Mouse (Mus musculus): Measurements from ENCODE around the gene Ranbp9. TPM values are rescaled to one million over a fixed set of nuclear protein-coding genes. Genes with fewer than 3 reads are reported as not detected.

Ranbp9 gene
- polyA plus RNA-seq, 1 experiment = 63.5 TPM

DNA sequence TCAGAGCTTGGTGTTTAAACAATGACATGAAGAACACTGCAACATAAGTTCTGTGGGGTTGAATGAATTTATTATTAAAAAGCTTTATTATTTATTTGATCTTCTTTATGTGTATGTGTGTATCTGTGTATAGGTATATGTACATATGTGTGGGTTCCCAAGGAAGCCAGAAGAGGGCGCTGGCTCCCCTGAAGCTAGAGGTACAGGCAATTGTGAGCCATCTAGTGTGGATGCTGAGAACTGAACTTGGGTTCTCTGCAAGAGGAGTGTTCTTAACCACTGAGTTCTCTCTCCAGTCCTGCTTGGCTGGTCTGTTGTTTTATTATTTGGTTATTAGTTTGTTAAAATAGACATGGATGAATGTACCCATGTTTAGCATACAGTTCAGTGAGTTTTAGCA lies 108.2 kb downstream of the Ranbp9 start:
- DNase-seq (ENCODE audit: extremely low spot score in 1 of 2, low spot score in 1 of 2) = no peak

DNA sequence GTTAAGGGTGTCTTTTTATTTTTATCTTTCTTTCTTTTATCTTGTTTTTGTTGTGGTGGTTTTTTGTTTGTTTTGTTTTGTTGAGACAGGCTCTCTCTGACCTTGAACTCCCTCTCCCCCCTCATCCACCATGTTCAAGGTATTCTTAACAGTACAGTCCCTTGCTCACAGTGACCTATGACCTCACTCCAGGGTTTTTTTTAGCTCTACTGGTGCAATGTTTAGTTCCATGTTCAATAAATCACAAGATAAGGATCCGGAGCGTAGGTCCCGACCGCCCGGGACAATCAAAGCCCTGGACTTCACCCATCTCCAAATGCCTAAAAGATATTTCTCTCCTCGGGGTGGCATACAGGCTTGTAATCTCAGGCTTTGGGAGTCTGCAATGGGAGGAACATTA lies 111.0 kb downstream of the Ranbp9 start:
- no peak for DNase-seq (ENCODE audit: extremely low spot score in 1 of 2, low spot score in 1 of 2)

DNA sequence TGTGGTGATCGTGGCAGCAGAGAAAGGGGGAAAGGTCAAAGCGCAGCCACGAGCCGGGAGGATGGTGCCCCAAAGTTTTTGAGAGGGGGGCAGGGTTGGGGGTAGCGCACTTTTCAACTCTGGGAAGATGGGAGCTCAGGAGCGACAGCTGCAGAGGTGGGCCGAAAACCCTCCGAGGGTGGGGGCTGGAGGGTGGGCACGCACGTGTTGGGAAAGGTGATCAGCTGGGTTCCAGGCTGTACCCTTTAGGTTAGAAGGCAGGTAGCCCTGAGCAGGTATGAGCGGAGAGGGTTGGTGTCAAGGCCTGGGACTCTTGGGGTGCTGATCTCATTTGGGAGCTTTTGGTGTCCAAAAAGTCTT lies 115.3 kb downstream of the Ranbp9 start:
- DNase-seq (ENCODE audit: extremely low spot score in 1 of 2, low spot score in 1 of 2) = no peak

DNA sequence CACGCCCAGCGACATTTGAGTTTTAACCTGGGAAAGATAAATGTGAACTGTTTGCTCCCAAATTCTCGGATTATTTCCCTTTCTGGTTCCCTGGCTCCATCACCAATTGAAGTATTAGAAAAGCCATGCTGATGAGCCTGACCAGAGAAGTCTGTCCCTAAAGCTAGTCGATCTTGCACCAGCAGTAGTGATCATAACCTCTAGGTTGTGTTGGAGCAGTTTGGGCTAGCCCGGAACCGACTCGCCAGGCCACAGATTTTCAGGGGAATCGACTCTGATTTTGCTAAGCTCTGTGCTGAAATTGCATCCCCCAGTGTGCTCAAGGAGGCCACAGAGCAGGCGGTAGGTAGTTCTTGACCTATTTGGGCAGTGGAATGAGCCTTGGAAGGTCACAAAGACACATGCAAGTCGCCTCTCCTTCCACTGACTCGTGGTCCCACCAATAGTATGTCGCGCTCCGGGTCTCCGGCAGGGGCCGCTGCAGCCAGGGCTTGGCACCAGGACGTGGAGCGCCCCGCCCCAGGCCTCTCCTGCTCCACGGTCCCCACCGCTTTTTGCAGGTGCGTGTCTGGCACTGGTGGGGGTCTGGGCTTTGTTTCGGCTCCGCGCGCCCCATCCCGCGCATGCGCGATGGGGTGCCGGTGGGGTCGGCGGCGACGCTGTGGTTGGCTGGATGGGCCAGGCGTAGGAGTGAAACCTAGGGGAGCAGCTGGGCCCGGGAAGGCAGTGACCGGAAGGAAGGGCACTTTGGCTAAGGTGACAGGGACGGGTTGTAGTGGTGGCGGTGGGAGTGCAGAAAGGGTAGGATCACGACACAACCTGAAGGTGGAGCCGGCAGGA lies 115.9 kb downstream of the Ranbp9 start, which contains the start of gene Sirt5:
Gene Sirt5, plus strand, starts transcription at position 512 of the 840 bp plus-strand sequence.
- peak; percentile 51 to 85 for DNase-seq (ENCODE audit: extremely low spot score in 1 of 2, low spot score in 1 of 2)

DNA sequence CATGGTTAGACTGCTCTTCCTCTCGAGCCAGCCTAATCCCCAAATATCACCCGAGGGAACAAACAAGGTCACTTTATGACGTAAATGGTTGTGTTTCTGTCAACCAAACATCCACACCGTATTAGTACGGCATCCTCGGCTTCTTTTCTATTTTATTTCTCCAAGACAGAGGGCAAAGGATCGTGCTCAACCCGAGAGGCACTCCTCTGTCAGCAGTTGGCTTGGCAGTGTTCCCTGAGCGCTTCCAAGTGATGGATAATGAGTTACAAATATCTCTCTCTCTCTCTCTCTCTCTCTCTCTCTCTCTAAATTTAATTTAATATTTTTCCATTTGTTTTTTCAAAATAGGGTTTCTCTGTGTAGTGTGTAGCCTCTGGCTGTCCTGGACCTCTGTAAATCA lies 118.7 kb downstream of the Ranbp9 start:
- no peak for DNase-seq (ENCODE audit: extremely low spot score in 1 of 2, low spot score in 1 of 2)

DNA sequence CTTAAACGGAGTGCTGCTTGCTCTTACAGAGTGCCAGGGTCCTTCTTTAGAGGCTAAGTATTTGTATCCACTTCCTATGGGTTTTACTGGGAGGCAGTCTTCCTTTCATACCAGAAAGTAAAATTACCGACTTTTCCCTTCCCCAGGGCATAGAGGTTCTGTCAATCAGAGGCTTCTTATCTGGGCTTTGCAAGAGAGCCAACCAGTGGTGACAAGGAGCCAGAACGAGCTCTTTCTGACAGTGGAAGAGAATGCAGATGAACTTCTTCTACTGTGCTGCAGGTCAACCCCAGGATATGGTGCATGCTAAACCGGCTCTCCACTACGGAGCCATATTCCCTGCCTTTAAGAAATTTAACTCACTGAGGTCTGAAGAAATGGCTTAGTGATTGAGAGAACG lies 120.5 kb downstream of the Ranbp9 start:
- no peak for DNase-seq (ENCODE audit: extremely low spot score in 1 of 2, low spot score in 1 of 2)

DNA sequence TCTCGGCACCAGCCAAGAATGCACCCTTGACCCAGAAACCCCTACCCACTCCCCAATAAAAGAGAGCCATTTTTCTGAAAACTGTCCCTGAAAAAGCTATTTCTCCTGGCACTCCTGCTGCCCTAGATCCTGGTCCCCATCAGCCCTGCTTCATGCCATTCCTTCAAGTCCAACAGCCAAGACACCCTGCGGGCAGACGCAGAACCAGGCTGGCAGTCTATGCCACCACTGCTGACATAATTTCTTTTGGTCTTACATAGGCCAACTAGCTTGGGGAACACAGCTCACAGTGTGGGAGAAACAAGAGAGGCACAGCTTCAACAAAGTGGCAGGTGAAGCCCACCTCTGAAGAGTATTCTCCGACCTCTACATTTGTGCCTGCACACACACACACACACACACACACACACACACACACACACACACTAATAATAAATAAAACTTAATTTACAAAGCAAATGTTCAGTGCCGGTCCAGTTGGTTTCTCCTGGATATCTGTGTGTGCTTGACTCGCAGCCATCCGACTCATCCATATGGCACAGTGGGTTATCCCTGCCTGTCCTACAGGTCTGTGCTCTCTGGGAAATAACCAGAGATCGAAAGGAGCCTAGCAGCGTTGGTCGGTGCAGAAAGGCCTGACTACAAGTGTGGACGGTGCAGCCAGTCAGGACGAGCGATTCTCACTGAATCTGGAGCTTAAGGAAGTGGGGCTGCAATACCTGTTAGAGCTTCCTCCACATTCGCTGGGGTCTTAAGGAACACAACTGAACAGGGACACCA lies 124.5 kb downstream of the Ranbp9 start:
- DNase-seq (ENCODE audit: extremely low spot score in 1 of 2, low spot score in 1 of 2) = no peak

DNA sequence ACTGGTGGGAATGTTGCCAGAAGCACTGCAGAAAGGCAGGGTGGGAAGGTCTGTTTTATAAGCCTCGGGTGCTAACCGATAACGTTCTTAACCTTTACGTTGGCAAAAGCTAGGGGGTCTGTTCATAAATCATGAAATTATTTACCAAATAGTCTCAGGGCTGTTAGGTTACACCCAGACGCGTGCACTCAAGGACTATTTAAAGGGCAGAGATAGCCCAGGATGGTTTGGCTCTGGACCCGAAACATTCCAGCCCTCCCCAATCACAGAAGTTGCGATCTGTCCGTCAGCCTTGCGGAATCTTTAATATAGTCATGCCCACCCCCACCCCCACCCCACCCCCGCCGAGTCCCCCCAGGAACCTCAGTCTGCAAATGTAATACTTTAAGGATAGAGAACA lies 126.7 kb downstream of the Ranbp9 start:
- DNase-seq (ENCODE audit: extremely low spot score in 1 of 2, low spot score in 1 of 2) = no peak

DNA sequence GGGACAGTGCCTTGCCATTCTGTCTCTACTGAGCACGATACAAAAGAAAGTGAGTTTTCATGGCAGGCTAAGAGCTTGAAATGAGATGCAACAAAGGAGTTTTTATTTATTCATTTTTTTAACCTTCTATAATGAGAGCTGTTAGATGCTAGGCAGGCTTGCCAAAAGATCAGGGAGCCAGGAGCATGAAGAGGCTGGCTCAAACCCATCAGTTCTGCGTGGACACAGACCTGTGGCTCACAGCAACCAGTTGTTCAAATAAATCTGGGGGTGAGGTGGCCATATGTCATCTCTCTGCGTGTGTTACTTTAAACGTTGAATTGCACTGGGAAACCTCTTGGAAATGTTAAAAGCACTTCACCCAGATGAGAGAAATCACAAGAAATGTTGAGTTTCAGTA lies 127.7 kb downstream of the Ranbp9 start:
- DNase-seq (ENCODE audit: extremely low spot score in 1 of 2, low spot score in 1 of 2) = no peak

Other genes with a start within 250 kb of the Ranbp9 start
- 27.0 and 29.0 TPM in 2 replicates for gene Gfod1, start 177.1 kb downstream of the Ranbp9 start, polyA plus RNA-seq (2012; rRNA removed)
- gene Sirt5, start 115.8 kb downstream of the Ranbp9 start, polyA plus RNA-seq (2012; rRNA removed) = 16.4 and 19.5 TPM in 2 replicates
- 77.6 and 101 TPM in 2 replicates for gene Nol7, start 82.9 kb downstream of the Ranbp9 start, polyA plus RNA-seq (2012; rRNA removed)
- 24.3 and 24.7 TPM in 2 replicates for gene Mcur1, start 78.9 kb upstream of the Ranbp9 start, polyA plus RNA-seq (2012; rRNA removed)
- 7.9 and 8.0 TPM in 2 replicates for gene Rnf182, start 134.4 kb upstream of the Ranbp9 start, polyA plus RNA-seq (2012; rRNA removed)